Mouse (Mus musculus) skeletal muscle tissue, adult 2 months (tissue): ENCODE measurements around the gene Col20a1.

ENCODE experiments used
- DNase-seq: peaks from one replicate; pipeline ENCODE4 v3.0.0-alpha.2; 2012; ENCODE audit warnings: low read depth, low spot score

Col20a1 gene

GRCm38 (mm10) chr2:180994360-180994759 lies 8.0 kb downstream of the Col20a1 start:
- no peak for DNase-seq

- no peak for DNase-seq
Measured at GRCm38 (mm10) chr2:180995457-180995856, 9.1 kb downstream of the Col20a1 start.

GRCm38 (mm10) chr2:180996436-180996835 lies 10.1 kb downstream of the Col20a1 start:
- no peak for DNase-seq

- DNase-seq = no peak
Measured at GRCm38 (mm10) chr2:180996905-180997304, 10.6 kb downstream of the Col20a1 start.

GRCm38 (mm10) chr2:181007054-181007453 lies 20.7 kb downstream of the Col20a1 start:
- no peak for DNase-seq

GRCm38 (mm10) chr2:181008339-181008738 lies 22.0 kb downstream of the Col20a1 start:
- DNase-seq = no peak

- no peak for DNase-seq
Measured at GRCm38 (mm10) chr2:181031406-181031934, 45.1 kb downstream of the Col20a1 start.

GRCm38 (mm10) chr2:181032407-181032806 lies 46.1 kb downstream of the Col20a1 start:
- no peak for DNase-seq

GRCm38 (mm10) chr2:181033310-181033709 lies 47.0 kb downstream of the Col20a1 start:
- no peak for DNase-seq

GRCm38 (mm10) chr2:181035186-181035585 lies 48.9 kb downstream of the Col20a1 start:
- DNase-seq = no peak

- no peak for DNase-seq
Measured at GRCm38 (mm10) chr2:181036561-181036960, 50.2 kb downstream of the Col20a1 start.

- DNase-seq = no peak
Measured at GRCm38 (mm10) chr2:181038644-181039355, 52.5 kb downstream of the Col20a1 start.

- no peak for DNase-seq
Measured at GRCm38 (mm10) chr2:181039356-181039680, 53.0 kb downstream of the Col20a1 start.

- no peak for DNase-seq
Measured at GRCm38 (mm10) chr2:181041941-181042340, 55.6 kb downstream of the Col20a1 start.

GRCm38 (mm10) chr2:181042376-181042775 lies 56.0 kb downstream of the Col20a1 start:
- no peak for DNase-seq

GRCm38 (mm10) chr2:181043437-181043836 lies 57.1 kb downstream of the Col20a1 start, which contains the start of gene Chrna4:
Gene Chrna4, minus strand, starts transcription at chr2:181043546.
- peak; percentile 13 for DNase-seq

GRCm38 (mm10) chr2:181044001-181044400 lies 57.7 kb downstream of the Col20a1 start:
- no peak for DNase-seq

GRCm38 (mm10) chr2:181048252-181048945 lies 62.1 kb downstream of the Col20a1 start:
- no peak for DNase-seq

- no peak for DNase-seq
Measured at GRCm38 (mm10) chr2:181048986-181049385, 62.7 kb downstream of the Col20a1 start.

GRCm38 (mm10) chr2:181052171-181052570 lies 65.8 kb downstream of the Col20a1 start:
- no peak for DNase-seq

GRCm38 (mm10) chr2:181057341-181057740 lies 71.0 kb downstream of the Col20a1 start:
- DNase-seq = no peak

GRCm38 (mm10) chr2:181058193-181058592 lies 71.9 kb downstream of the Col20a1 start:
- no peak for DNase-seq

- DNase-seq = peak; percentile 33
Measured at GRCm38 (mm10) chr2:181060127-181060526, 73.8 kb downstream of the Col20a1 start.
